Mouse (Mus musculus): Measurements from ENCODE around the gene Henmt1.

DNA sequence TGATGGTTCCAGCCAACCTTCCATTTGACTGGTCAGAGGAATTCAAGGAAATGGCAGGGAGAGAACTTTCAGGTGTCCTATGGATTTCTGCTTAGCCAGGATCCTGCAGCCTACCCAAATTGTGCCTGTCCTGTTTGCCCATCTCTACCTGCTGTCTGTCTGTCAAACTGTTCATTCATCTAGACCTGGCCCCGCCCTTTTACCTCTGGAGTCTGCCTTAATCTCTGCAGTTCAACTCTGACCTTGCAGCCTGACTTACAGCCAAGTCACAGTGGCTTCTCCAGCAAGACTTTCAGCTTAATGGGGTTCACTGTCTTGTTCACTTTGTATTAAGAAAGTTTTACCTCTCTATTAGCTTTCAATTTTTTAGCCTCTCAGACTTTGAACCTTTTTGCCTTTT lies 13.4 kb upstream of the Henmt1 start:
- TF ChIP-seq CTCF (IDR thresholded peaks at IDR 0.05; ENCODE audit: control insufficient read depth, insufficient read depth, insufficient read length) = no peak
- no peak for TF ChIP-seq USF1 (IDR thresholded peaks at IDR 0.05; ENCODE audit: low read depth)
- TF ChIP-seq MYOD1 (IDR thresholded peaks at IDR 0.05; ENCODE audit: control insufficient read depth, insufficient read length, low read depth) = no peak
- no peak for TF ChIP-seq MAX (IDR thresholded peaks at IDR 0.05)
- no peak for TF ChIP-seq CEBPB (IDR thresholded peaks at IDR 0.05; ENCODE audit: low read depth)
- no peak for TF ChIP-seq MYOG (IDR thresholded peaks at IDR 0.05; ENCODE audit: control insufficient read depth, extremely low read depth, insufficient read length)

Data from C2C12 (cell line).